Mouse (Mus musculus) spleen, embryonic (tissue): ENCODE measurements around the gene Rsl1d1.
"Not testable (repeated sequence)": the region's sequence is repeated elsewhere in the genome, so short reads cannot be mapped to it uniquely, and the experiment has no call there.

ENCODE experiments used
- CTCF ChIA-PET: fragments of 350-600 bp; sonication (Branson Sonifier 250); formaldehyde crosslinking; loops from one replicate; lab custom pipeline; 2022; lab: Charles Lee

The Rsl1d1 gene

DNA sequence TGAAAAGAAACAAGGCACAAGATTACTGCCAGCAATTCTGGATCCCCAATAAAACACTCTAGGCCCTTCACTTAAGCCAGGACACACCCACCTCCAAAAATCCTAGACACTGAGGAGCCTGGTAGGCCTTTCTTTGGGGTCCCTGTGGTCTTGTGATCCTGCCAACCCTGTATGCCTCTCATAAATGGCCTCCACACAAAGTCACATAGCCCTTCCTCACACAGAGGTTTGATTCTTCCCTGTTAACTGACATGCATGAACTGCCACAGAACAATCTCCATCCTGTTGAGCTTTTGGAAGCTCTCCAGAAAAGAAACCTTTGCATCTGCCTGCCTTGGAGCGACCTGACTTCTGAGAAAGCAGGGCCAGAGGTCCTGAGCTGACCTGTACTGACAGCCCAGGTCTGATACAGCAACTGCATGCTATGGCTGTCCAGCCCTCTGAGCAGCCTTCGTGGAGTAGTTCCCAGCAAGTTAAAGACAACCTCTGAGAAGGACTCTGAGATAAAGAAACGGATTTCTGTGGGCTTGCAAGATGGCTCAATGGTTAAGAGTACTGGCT lies 38.4 kb downstream of the Rsl1d1 start:
- CTCF ChIA-PET, result interaction anchor here (0.5 kb wide), 1 partner anchor 66 kb away, joined by 6 read pairs; no protein-coding TSS in a partner anchor

DNA sequence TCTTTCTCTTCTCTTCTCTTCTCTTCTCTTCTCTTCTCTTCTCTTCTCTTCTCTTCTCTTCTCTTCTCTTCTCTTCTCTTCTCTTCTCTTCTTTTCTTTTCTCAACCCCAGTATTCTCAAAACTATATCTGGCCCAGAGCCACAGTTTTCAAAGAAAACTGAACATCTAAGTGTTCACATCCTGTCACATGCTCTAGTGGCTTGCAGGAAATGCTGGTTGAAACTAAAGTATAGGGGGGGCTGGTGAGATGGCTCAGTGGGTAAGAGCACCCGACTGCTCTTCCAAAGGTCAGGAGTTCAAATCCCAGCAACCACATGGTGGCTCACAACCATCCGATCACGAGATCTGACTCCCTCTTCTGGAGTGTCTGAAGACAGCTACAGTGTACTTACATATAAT lies 45.4 kb downstream of the Rsl1d1 start:
- CTCF ChIA-PET, result not testable (repeated sequence)

DNA sequence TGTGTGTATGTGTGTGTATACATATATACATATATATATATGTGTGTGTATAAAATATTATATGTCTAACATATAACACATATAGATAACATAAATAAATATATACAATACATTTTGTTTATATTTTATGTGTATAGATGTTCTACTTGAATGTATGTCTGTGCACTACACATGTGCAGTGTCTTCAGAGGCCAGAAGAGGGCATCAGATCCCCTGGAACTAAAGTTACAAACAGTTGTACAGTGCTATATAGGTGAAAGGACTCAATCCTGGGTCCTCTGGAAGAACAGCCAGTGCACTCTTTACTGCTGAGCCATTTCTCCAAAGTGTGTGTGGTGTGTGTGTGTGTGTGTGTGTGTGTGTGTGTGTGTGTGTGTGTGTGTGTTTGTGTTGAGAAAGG lies 48.6 kb downstream of the Rsl1d1 start:
- CTCF ChIA-PET, result no interaction called here

DNA sequence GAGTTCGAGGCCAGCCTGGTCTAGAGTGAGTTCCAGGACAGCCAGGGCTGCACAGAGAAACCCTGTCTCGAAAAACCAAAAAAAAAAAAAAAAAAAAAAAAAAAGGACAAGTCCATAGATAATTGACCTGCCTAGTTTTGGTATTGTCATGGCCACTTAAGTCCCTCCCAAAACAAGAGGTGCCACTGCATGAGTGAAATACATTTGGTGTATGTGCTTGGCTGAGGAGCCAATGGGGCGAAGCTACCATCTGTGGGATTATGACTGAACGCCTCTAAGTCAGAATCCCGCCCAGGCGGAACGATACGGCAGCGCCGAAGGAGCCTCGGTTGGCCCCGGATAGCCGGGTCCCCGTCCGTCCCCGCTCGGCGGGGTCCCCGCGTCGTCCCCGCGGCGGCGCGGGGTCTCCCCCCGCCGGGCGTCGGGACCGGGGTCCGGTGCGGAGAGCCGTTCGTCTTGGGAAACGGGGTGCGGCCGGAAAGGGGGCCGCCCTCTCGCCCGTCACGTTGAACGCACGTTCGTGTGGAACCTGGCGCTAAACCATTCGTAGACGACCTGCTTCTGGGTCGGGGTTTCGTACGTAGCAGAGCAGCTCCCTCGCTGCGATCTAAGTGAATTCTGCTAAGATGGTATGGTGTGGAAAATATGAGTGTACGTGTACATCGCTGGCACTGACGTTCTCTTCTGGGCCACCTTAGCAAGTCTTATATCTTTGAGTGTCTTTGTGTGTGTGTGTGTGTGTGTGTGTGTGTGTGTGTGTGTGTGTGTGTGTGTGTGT lies 59.2 kb downstream of the Rsl1d1 start:
- CTCF ChIA-PET, result not testable (repeated sequence)
